In genomic region chr19:16715249-16715648, GRCm38 (mm10) we compare ENCODE assay signal across 21 mouse cellular contexts.
DNase-seq lines count a peak whose midpoint lies in the region; ATAC-seq and TF ChIP-seq lines count a peak whose summit lies in the region.
"Had no signal": no experiment of that assay in that cellular context is flagged by ENCODE, and none has a peak within 500 bp of the region (broad histone marks: within the 10 kb centered on the region; RNA-seq: fewer than 3 reads in every experiment).

No protein-coding gene starts in this region.

- peaks cover 10 to 12% of the 10 kb centered on the region in 2 experiments for H3K36me3 ChIP-seq in MEL (ENCODE audit: control insufficient read depth in 1 of 2, insufficient read depth in 2 of 2, low read length in 2 of 2)
- no peaks in the 10 kb centered on the region for H3K36me3 ChIP-seq in hindbrain, embryonic 11.5 days (ENCODE audit: control insufficient read depth, insufficient read depth, low read length)

- no peak for TF ChIP-seq RAD21 in MEL (IDR thresholded peaks at IDR 0.05; ENCODE audit: low read depth, low read length)

- H3K4me3 ChIP-seq in MEL (ENCODE audit: control insufficient read depth in 1 of 2, insufficient read depth in 1 of 2, low read depth in 2 of 2, low read length in 2 of 2): no peak overlapping the region
- no peak overlapping the region for H3K4me3 ChIP-seq in hindbrain, embryonic 11.5 days (ENCODE audit: low read depth, low read length)

- DNase-seq in MEL (ENCODE audit: low read depth, low spot score) (peak; percentile 57), MEL-GATA-1-ER (ENCODE audit: extremely low read depth, low read depth) (peak; percentile 26)
- no peak for DNase-seq in hindbrain, embryonic 11.5 days (ENCODE audit: low spot score)
- DNase-seq: adrenal gland, adult 2 months; adrenal gland, adult 8-10 months; adrenal gland, postnatal 10 days; adrenal gland, postnatal 14 days; adrenal gland, postnatal 25 days; adrenal gland, postnatal 36 days; B cell, adult 2 months; cerebellum, adult 11 months; cerebellum, adult 11-12 months; cerebellum, adult 18-20 months; cerebellum, adult 2 months; cerebellum, adult 8-10 months had no signal

- TF ChIP-seq EP300 in MEL (IDR thresholded peaks at IDR 0.05; ENCODE audit: low read depth in 1 of 2, low read length in 2 of 2): peak in 1 of 2 experiments; percentile 73; a peak in 1 of 4 replicates

- no peaks in the 10 kb centered on the region for H3K27me3 ChIP-seq in MEL (ENCODE audit: control insufficient read depth in 1 of 2, insufficient read depth in 2 of 2, low read length in 2 of 2)
- H3K27me3 ChIP-seq in hindbrain, embryonic 11.5 days (ENCODE audit: control insufficient read depth, insufficient read depth, low read length): no peaks in the 10 kb centered on the region
- H3K27me3 ChIP-seq: CH12.LX, Patski had no signal

- H3K4me2 ChIP-seq in hindbrain, embryonic 11.5 days (replicated peaks; ENCODE audit: low read depth, low read length): no peak overlapping the region

- H3K79me2 ChIP-seq in MEL (ENCODE audit: control insufficient read depth, insufficient read depth, low read length, poor library complexity): no peaks in the 10 kb centered on the region

- no peaks in the 10 kb centered on the region for H3K9me3 ChIP-seq in MEL (replicated peaks; ENCODE audit: insufficient read depth, low read length)
- no peaks in the 10 kb centered on the region for H3K9me3 ChIP-seq in hindbrain, embryonic 11.5 days (ENCODE audit: control insufficient read depth, low read length)
- H3K9me3 ChIP-seq: G1E had no signal

- no peak for ATAC-seq in hindbrain, embryonic 11.5 days (ENCODE audit: low FRiP score)
- ATAC-seq in inflammation-experienced regulatory T-cells, adult 6 months: no peak
- ATAC-seq: activated CD4-positive, CD25-positive, alpha-beta regulatory T cell, adult 4 months; CD4-positive, CD25-positive, alpha-beta regulatory T cell, adult 4 months; Patski had no signal

- no peak overlapping the region for H3K27ac ChIP-seq in MEL (ENCODE audit: control insufficient read depth, low read depth, low read length)
- H3K27ac ChIP-seq in hindbrain, embryonic 11.5 days (ENCODE audit: low read depth, low read length): no peak overlapping the region

- H3K9ac ChIP-seq in MEL (ENCODE audit: control insufficient read depth, low read depth, low read length, poor library complexity, severe bottlenecking): no peak overlapping the region
- H3K9ac ChIP-seq in hindbrain, embryonic 11.5 days (ENCODE audit: low read depth, low read length): no peak overlapping the region

- peaks cover 5 to 6% of the 10 kb centered on the region in 2 experiments for H3K4me1 ChIP-seq in MEL (ENCODE audit: control insufficient read depth in 1 of 2, insufficient read depth in 2 of 2, low read length in 2 of 2)
- no peaks in the 10 kb centered on the region for H3K4me1 ChIP-seq in hindbrain, embryonic 11.5 days (replicated peaks; ENCODE audit: control insufficient read depth, insufficient read depth, low read length)

- TF ChIP-seq CTCF in MEL (IDR thresholded peaks at IDR 0.05 in 2 of 3, conservative IDR thresholded peaks at IDR 0.05 in 1 of 3; ENCODE audit: control insufficient read depth in 1 of 3, insufficient read depth in 1 of 3, low read depth in 2 of 3, low read length in 3 of 3, poor library complexity in 1 of 3, severe bottlenecking in 1 of 3): no peak

- WGBS in hindbrain, embryonic 11.5 days: 91% methylated on average over 3 of the region's 3 CpGs

- TF ChIP-seq POLR2A in MEL (IDR thresholded peaks at IDR 0.05; ENCODE audit: control insufficient read depth in 1 of 2, insufficient read depth in 1 of 2, low read depth in 1 of 2, low read length in 2 of 2, poor library complexity in 1 of 2): no peak

TF ChIP-seq in MEL, 35 proteins besides CTCF, POLR2A, EP300 and RAD21:
- TF ChIP-seq GATA1 (IDR thresholded peaks at IDR 0.05; ENCODE audit: low read depth, low read length) (peak; percentile 73), ELF1 (IDR thresholded peaks at IDR 0.05; ENCODE audit: low read depth, low read length) (no peak), ETS1 (IDR thresholded peaks at IDR 0.05; ENCODE audit: low read depth, low read length) (no peak), MAZ (IDR thresholded peaks at IDR 0.05; ENCODE audit: low read depth, low read length) (no peak), UBTF (IDR thresholded peaks at IDR 0.05; ENCODE audit: borderline replicate concordance, insufficient read depth, low read depth, low read length) (no peak), RCOR1 (IDR thresholded peaks at IDR 0.05; ENCODE audit: low read depth, low read length) (0 out of 2 replicates have a peak, but pooled peaks have one; percentile 14), MAFK (IDR thresholded peaks at IDR 0.05; ENCODE audit: borderline replicate concordance, low read depth, low read length) (no peak), POLR2AphosphoS2 (IDR thresholded peaks at IDR 0.05; ENCODE audit: low read length) (no peak), ZMIZ1 (IDR thresholded peaks at IDR 0.05; ENCODE audit: low read depth, low read length) (no peak), CHD2 (IDR thresholded peaks at IDR 0.05; ENCODE audit: low read length) (no peak), HCFC1 (IDR thresholded peaks at IDR 0.05; ENCODE audit: low read depth, low read length) (no peak)
